Mouse (Mus musculus) bone marrow macrophage, adult 2 months (primary cell): ENCODE data around the gene Nuak1.
"Not testable (repeated sequence)": the region's sequence is repeated elsewhere in the genome, so short reads cannot be mapped to it uniquely, and the experiment has no call there.

Source experiments
- CTCF ChIP-seq: IDR thresholded peaks from 2 replicates; pipeline ENCODE4 v1.5.1; 2012; ENCODE audit warnings: low read depth, mild to moderate bottlenecking, low read length, moderate library complexity
- POLR2A ChIP-seq: IDR thresholded peaks from 2 replicates; pipeline ENCODE4 v1.6.1; 2012; ENCODE audit warnings: mild to moderate bottlenecking, low read depth, low read length, borderline replicate concordance

- not testable (repeated sequence) for TF ChIP-seq POLR2A, CTCF
These were observed 42.0 kb upstream of the Nuak1 start for GRCm38 (mm10) chr10:84482418-84482817.
